Mouse (Mus musculus): ENCODE results near the gene Arhgef40.

Gene Arhgef40

DNA sequence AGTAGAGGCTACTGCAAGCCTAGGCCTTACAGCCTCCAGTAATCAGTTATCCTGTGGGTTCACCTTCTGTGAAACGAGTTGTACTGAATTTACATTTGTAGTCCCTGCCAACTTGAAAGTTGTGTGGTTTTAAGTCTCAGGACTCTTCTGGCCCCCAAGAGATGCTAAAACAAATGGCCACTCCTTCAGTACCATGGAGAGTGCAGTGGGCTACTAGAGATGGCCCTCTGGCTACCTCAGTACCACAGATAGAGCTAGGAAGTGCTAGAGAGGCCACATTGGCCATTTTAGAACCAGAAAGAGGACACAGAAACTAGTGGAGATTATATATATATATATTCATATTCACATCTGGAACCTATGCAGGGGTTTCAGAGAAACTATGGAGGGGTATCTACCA lies 27.2 kb downstream of the Arhgef40 start:
- TF ChIP-seq GATA4 (IDR thresholded peaks at IDR 0.05; ENCODE audit: insufficient replicate concordance, low read length): no peak

DNA sequence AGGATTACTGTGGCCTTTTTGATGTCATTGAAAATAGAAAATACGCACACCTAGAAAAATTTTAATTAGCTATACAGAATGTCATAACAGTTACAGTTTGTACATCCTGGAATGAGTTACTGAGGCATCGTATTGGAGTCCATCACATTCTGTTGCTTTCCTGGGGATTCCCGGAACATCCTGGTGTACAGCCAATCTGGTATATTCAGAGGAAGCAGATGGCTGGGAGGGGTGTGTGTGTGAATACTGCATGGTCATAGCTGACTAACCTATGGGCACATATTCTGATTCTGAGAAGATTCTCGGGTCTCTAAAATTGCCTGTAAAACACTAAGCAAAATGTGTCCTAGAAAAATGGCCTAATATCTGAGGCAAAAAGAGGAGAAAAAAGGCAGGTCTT lies 27.6 kb downstream of the Arhgef40 start:
- no peak for TF ChIP-seq GATA4 (IDR thresholded peaks at IDR 0.05; ENCODE audit: insufficient replicate concordance, low read length)

- no peak for TF ChIP-seq GATA4 (IDR thresholded peaks at IDR 0.05; ENCODE audit: insufficient replicate concordance, low read length)
These were observed 28.0 kb downstream of the Arhgef40 start for GRCm38 (mm10) chr14:52012553-52012952.

- no peak for TF ChIP-seq GATA4 (IDR thresholded peaks at IDR 0.05; ENCODE audit: insufficient replicate concordance, low read length)
These were observed 28.6 kb downstream of the Arhgef40 start for GRCm38 (mm10) chr14:52013021-52013610.

- no peak for TF ChIP-seq GATA4 (IDR thresholded peaks at IDR 0.05; ENCODE audit: insufficient replicate concordance, low read length)
These were observed 29.3 kb downstream of the Arhgef40 start for GRCm38 (mm10) chr14:52013771-52014219.

- no peak for TF ChIP-seq GATA4 (IDR thresholded peaks at IDR 0.05; ENCODE audit: insufficient replicate concordance, low read length)
These were observed 29.8 kb downstream of the Arhgef40 start for GRCm38 (mm10) chr14:52014271-52014760.

DNA sequence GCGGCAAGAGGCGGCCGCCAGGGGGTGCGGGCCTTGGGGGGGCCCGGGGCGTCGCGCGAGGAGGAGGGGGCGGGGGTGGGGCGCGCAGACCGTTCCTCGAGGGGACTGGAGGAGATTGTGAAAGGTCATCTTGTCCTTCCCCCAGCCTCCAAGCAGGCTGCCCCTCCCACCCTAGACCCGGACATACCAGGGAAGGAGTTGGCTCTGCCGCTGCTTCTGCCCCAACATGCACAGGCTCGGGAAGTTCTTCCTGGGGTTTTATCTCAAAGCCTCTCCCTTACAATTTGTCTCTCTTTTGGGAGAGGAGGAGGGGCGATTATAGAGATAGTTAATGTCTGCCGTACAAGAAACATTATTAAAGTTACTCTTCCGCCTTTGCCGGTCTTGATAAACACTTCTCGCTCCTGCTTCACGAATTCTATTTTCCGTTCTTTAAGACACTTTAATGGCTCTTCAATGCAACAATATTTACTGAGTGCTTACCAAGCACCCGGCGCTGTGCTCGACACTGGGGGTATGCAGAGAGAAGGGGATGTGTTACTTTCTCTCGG lies 30.3 kb downstream of the Arhgef40 start:
- TF ChIP-seq GATA4 (IDR thresholded peaks at IDR 0.05; ENCODE audit: insufficient replicate concordance, low read length): peak; percentile 44; the same call in 1 of the 2 replicates

DNA sequence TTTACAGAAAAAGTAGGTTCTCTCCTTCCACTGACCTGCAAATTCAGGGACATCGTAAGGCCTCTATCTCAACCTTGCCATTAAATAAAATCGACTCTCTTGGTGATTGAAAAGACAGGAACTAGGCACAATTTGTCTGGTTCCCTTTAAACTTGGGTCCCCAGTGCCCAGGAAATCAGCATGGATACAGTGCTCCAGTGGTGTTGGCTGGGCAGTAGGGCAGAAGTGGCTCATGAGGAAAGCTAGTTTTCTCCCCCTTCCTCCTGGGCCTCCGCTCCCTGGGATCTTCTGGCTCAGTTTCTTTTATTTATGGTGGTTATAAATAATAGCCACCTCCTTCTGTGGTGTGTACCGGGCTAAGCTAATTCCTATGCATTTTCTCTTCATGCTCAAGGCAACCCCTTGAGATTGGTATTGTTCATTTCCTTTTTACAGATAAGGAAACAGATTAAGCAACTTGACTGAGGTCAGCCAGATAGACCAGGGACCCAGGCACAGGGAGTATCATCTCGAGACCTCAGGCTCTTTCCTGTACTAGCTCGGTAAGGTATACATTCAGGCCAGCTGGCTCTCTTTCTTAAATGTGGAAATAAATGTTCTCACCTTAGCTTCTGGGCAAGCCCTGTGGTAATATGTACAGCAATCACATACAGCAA lies 31.1 kb downstream of the Arhgef40 start, which contains the start of gene Tmem253:
Gene Tmem253 (plus strand): TSS at position 214 of the 656 bp plus-strand sequence.
- peak; percentile 21; the same call in 1 of the 2 replicates for TF ChIP-seq GATA4 (IDR thresholded peaks at IDR 0.05; ENCODE audit: insufficient replicate concordance, low read length)

DNA sequence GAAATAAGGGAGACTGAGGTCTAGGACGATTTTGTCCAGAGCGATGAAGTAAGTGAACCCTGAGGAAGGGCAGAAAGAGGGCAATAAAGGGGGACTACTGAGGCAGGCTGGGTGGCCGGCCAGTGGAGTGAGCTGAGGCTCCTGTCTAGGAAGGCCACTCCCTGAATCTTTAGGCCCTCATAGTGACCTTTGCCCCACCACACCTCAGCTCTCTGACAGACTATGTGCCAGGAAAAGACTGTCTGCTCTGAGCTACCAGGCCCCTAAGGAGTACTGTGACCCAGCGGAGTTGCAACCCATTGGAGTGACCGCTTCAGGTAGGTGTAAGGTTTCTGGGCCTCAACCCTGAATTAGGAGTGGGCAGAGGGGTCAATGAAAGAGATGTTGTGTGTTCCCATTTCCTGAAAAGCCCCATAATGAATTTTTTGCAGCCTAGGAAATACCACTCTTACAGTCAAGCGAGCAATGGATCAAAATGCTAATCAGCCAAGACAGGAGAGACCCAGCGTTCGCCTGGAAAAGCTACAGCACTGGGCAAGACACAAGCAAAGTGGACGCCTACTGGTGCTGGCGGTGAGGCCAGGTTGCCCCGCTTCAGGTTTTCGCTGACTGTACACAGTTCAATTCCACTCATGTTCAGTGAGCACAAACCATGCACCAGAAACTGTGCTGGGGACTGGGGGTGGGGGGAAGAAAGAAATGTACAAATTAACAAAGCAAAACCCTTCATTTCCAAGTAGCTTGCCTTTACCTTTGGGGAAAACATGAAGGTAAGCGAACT lies 32.3 kb downstream of the Arhgef40 start:
- TF ChIP-seq GATA4 (IDR thresholded peaks at IDR 0.05; ENCODE audit: insufficient replicate concordance, low read length): no peak

DNA sequence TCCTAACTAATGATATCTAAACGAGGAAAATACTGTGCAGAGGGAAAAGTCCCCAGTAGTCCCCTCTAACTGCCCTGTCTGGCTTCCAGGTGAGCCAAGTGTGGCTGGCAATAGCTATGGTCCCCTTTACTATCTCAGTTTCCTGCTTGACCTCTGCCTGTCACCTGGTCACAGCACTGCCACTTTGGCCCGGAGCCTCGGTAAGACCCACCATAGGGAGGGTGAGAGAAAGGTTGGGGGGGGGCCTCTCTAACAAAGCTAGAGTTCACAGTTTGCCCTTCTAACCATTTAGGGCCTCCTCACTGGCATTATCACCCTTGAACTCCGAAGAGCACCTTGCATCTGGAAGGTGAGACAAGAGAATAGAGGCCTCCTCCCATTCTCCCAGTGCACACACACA lies 33.1 kb downstream of the Arhgef40 start:
- no peak for TF ChIP-seq GATA4 (IDR thresholded peaks at IDR 0.05; ENCODE audit: insufficient replicate concordance, low read length)

- TF ChIP-seq GATA4 (IDR thresholded peaks at IDR 0.05; ENCODE audit: insufficient replicate concordance, low read length): no peak
These were observed 33.9 kb downstream of the Arhgef40 start for GRCm38 (mm10) chr14:52018248-52019050.

- no peak for TF ChIP-seq GATA4 (IDR thresholded peaks at IDR 0.05; ENCODE audit: insufficient replicate concordance, low read length)
These were observed 34.6 kb downstream of the Arhgef40 start for GRCm38 (mm10) chr14:52019051-52019589.

DNA sequence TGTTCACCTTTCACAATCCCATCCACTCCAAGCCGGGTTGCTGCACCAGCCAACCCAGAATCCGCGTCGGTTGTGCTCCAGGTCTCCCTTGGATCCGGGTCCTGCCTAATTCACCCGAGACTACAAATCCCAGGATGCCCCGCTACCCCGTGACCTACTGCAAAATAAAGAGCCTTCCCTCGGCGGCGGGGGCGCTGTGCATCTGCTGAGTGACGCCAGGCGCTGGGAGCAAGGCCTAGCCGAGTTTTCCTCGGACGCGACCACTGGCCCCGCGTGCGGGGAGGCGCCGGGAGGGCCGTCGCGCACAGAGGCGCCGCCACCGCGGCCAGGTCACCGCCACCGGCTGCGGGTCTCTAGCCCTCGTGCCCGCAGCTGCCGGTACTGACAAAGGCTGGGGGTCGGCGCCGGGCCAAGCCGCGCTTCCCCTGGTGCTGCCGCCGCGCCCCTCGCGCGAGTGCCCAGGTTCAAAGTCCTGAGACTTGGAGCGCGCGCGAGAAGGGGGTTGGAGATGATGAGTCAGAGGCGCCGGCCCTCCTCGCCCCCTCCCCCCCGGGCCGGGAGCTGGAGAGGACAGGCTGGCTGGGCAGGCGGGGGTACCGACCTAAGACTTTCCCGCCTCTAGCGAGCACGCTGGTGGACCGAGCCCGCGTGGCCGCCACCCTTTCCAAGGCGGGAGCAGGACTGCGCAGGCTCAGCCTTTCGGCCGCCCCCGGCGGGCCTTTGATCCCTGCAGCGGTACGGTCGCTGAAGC lies 35.2 kb downstream of the Arhgef40 start:
- TF ChIP-seq GATA4 (IDR thresholded peaks at IDR 0.05; ENCODE audit: insufficient replicate concordance, low read length): 0 out of 2 replicates have a peak, but pooled peaks have one; percentile 18
